Mouse (Mus musculus): ENCODE data around the gene Eif2ak2. TPM values are rescaled to one million over a fixed set of nuclear protein-coding genes. Genes with fewer than 3 reads are reported as not detected.

Gene Eif2ak2
- polyA plus RNA-seq, 1 experiment from 2014 or later: 11.1 TPM

DNA sequence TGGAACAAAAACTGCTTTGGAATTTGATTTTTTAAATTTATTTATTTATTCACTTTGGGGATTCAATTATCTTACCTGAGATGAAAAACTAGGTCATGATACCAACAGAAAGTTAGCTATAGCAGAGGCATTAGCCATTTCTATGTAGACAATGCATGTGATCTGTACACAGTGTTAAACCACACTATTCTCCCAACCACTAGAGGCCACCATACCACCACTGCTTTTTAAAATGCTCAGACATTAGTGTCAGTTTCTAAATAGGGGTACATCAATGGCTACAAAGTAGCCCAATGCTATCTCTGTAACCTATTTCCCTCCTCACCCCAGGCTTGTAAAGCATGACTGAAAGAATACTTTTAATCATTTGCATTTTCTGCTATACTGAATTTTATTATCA, 73.4 kb downstream of the Eif2ak2 start:
- no peaks in the 10 kb centered on the region for H3K9me3 ChIP-seq (ENCODE audit: low read length)
- H3K4me2 ChIP-seq (replicated peaks; ENCODE audit: low read depth, low read length): no peak overlapping the region
- no peak overlapping the region for H3K9ac ChIP-seq (replicated peaks; ENCODE audit: low read depth)
- ATAC-seq (no peak), DNase-seq (ENCODE audit: low spot score) (peak; percentile 10)
- no peak overlapping the region for H3K27ac ChIP-seq (ENCODE audit: low read length)
- TF ChIP-seq EP300 (IDR thresholded peaks at IDR 0.05): no peak
- peak; percentile 63 for TF ChIP-seq CTCF (IDR thresholded peaks at IDR 0.05)
- H3K27me3 ChIP-seq (replicated peaks; ENCODE audit: insufficient read depth, low read length): no peaks in the 10 kb centered on the region
- H3K4me3 ChIP-seq (ENCODE audit: low read depth, low read length): no peak overlapping the region
- no peaks in the 10 kb centered on the region for H3K4me1 ChIP-seq (ENCODE audit: insufficient read depth, low read depth, low read length)
- H3K36me3 ChIP-seq (ENCODE audit: insufficient read depth, low read length): peaks cover 5% of the 10 kb centered on the region; the same call in 1 of the 2 replicates

Other genes starting within 250 kb of the Eif2ak2 start
- gene Strn, start 145.4 kb downstream of the Eif2ak2 start, polyA plus RNA-seq (2015; fragmentation: Nextera tagmentation; extraction: Ambion mirVana): 3.4 and 4.3 TPM in 2 replicates
- gene Heatr5b, start 47.2 kb downstream of the Eif2ak2 start, polyA plus RNA-seq (2015; fragmentation: Nextera tagmentation; extraction: Ambion mirVana): 6.8 and 6.9 TPM in 2 replicates
- 35.7 and 38.4 TPM in 2 replicates for gene Gpatch11, start 47.0 kb downstream of the Eif2ak2 start, polyA plus RNA-seq (2015; fragmentation: Nextera tagmentation; extraction: Ambion mirVana)
- gene Sult6b1, start 24.4 kb upstream of the Eif2ak2 start, polyA plus RNA-seq (2015; fragmentation: Nextera tagmentation; extraction: Ambion mirVana): 0.10 TPM in 1 of 2 replicates, not detected in the other
- gene Cebpzos, start 33.9 kb upstream of the Eif2ak2 start, polyA plus RNA-seq (2015; fragmentation: Nextera tagmentation; extraction: Ambion mirVana): 67.5 and 68.1 TPM in 2 replicates
- gene Cebpz, start 54.5 kb upstream of the Eif2ak2 start, polyA plus RNA-seq (2015; fragmentation: Nextera tagmentation; extraction: Ambion mirVana): 43.4 and 47.6 TPM in 2 replicates
- gene Ndufaf7, start 54.6 kb upstream of the Eif2ak2 start, polyA plus RNA-seq (2015; fragmentation: Nextera tagmentation; extraction: Ambion mirVana): 37.7 and 42.9 TPM in 2 replicates
- 24.1 and 27.6 TPM in 2 replicates for gene Prkd3, start 138.2 kb upstream of the Eif2ak2 start, polyA plus RNA-seq (2015; fragmentation: Nextera tagmentation; extraction: Ambion mirVana)
- 26.1 and 27.1 TPM in 2 replicates for gene Qpct, start 169.3 kb upstream of the Eif2ak2 start, polyA plus RNA-seq (2015; fragmentation: Nextera tagmentation; extraction: Ambion mirVana)